Mouse (Mus musculus): ENCODE measurements around the gene Zfp42.
"Not testable (repeated sequence)": the region's sequence is repeated elsewhere in the genome, so short reads cannot be mapped to it uniquely, and the experiment has no call there.

The Zfp42 gene

DNA sequence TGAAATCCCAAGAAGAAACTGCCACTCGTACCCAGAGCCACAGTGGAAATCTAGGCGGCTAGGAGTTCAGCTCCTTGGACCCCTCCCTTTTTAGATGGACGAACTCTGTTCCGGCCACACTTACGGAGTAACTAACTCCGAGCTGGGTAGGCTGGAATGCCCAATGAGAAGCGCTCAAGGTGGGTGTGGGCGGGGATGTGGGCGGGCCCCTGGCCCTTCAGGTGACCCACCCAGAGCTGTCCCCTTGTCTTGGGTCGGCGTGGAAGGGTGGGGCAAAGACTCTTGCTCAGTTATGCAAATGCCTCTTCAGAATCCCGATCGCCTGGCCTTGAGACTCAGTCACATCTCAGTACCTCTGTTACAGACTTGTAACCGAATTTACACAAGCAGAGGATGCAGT, at the start of gene Zfp42:
Gene Zfp42 (minus strand): TSS at position 85 of the 400 bp plus-strand sequence.
- no peak for DNase-seq (ENCODE audit: low spot score)

DNA sequence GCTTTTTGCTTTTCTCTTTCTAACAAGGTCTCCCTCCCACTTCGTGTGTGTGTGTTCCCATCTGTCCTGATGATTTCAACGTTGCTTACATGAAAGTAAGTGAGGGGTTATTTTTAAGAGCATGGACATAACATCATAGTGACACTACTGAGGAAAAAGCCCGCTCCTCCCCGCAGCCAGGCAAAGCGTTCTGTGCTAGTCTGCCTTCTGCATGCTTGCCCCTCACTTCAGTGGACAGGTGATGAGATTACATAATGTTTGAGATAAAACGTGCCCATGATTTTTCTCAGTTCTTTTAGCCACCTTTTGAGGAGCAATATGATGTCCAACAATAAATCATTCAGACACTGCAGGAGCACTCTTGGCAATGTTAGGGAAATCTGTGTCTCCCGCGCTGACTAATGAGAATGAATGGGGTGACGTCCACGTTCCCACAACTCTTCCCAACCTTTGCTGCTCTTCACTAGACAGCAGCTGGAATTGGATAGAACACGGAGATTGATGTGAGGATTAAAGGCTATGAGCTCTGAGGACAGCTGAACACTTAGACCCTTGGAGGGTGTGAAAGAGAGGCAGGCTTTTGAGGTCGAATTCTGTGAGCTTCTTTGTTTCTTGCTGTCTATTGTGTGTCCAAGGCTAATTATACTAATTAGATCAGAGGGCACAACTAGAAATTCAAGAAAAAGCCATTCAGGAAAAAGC, 49.4 kb upstream of the Zfp42 start:
- no peak for DNase-seq (ENCODE audit: low spot score)

DNA sequence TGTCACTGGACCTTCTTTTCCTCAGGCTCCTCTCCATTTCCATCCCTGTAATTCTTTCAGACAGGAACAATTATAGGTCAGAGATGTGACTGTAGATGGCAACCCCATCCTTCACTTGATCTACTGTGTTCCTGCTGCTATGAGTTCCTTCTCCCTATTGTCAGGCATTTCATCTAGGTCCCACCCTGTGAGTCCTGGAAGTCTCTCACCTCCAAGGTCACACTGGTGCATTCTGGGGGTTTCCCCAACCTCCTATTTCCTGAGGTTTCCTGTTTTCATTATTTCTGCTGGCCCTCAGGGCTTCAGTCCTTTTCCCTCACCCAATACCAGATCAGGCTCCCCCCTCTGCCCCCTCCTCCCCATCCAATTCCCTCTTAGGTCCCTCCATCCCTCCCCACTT, 45.5 kb upstream of the Zfp42 start:
- DNase-seq (ENCODE audit: low spot score) = not testable (repeated sequence)

DNA sequence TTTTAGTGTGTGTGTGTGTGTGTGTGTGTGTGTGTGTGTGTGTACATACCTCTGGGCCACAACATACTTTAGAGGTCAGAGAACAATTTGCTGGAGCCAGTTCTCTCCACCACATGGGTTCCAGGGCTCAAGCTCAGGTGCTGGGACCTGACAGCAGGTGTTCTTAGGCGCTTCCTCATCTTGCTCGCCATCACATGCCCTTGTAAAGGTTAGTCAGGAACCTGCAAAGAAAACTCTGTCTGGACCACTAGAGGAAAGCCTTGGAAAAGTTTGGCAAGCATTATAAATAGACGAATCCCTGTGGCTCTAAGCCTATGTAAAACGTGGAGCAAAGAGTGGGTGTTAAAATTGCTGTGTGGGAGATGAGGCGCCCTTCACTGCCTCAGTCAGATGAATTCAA, 31.8 kb upstream of the Zfp42 start:
- no peak for DNase-seq (ENCODE audit: low spot score)

DNA sequence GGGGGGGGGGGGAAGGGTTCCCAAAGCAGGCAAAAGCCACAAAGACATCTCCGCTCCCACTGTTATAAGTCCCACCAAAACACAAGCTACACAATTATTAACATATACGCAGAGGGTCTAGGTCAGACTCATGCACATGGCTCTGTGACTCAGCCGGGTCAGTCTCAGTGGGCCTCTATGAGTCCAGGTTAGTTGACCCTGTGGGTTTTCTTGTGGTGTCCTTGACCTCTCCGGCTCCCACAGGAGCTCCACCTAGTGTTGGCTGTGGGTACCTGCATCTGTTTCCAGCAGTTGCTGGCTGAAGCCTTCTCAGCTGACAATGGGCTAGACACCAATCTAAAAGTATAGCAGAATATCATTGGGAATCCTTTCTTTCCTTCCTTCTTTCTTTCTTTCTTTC, 26.7 kb upstream of the Zfp42 start:
- DNase-seq (ENCODE audit: low spot score) = no peak

DNA sequence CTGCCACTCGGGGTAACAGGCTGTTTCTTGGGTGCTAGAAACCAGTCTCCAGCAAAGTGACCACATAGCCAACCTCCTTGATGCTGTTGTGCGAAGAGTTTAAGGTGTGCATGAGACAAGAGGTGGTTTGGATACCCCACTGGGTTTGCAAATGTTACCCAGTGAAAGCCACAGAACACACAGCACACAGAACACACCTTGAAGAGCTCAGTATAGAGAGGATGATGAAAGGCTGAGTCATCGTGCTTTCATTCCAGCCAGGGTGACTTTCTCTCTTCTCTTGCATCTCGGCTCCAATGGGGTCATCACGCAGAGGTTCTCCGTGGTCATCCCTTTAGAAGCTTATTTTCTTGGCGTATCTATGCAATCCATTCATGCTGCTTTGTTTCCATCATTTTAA, 24.9 kb upstream of the Zfp42 start:
- no peak for DNase-seq (ENCODE audit: low spot score)

DNA sequence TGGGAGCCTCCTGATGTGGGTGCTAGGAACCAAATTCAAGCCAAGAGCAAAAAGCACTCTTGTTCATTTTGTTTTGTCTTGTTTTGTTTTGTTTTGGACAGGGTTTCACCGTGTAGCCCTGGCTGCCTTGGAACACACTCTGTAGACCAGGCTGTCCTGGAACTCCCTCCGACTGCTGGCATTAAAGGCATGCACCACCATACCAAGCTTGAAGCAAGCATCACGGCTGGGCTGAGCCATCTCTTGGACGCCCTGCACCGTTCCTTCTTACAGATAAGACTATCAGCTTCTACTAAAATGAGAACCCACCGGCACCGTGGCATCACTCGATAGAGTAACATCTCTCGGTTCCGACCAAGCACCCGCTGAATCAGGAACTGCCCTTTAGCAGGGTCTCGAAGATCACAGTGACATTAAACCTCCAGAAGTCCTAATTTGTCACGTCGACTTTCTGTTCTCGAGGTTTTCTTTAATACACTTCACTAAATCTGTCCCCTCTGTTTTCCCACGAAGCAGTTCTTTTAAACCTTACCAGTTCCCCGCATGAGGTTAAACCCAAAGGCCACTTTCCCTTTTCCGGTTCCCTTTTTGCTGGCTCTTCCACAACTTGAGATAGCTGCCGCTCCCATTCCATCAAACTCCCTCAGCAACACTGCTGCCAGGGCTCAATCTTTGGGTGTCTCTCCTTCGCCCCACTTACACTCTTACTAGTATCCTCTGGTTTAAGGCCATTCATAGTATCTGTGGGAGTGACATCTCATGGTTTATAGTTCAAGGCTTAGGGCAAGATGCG, 23.3 kb upstream of the Zfp42 start:
- no peak for DNase-seq (ENCODE audit: low spot score)

DNA sequence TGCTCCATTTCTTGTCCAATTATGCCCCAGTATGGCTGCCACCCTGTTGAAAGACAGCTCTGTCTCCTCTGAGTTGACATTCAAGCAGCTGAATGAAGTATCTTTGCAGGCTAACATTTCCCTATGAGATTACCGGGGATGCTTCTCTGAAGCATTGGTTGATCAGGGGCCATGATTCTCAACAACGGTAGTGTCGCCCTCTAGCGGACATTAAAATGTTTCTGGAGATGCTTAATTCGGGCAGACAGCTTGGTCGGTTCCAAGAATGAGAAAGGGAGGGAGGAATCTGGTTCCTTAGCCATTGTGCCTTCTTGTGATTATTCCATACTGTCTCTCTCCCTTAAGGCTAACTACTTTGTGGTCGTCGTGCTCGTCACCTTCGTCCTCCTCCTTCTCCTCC, 21.9 kb upstream of the Zfp42 start:
- no peak for DNase-seq (ENCODE audit: low spot score)

DNA sequence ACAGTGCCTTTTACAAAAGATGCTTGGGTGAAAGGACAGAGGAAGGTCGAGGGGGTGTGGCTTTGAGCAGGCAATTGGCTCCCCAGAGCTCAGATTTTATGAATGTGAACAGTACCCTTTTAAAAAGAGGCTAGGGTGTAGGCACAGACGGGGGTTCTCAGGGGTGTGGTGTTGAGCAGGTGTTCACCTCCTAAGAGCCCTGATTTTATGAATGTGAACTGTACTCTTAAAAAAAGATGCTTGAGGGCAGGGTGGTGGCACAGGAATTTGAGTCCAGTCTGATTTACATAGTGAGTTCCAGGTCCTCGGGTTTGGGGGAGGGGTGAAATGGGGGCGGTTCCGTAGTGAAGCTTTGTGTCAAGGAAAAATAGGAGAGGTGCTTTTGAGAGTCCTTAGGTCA, 14.0 kb upstream of the Zfp42 start:
- no peak for DNase-seq (ENCODE audit: low spot score)

DNA sequence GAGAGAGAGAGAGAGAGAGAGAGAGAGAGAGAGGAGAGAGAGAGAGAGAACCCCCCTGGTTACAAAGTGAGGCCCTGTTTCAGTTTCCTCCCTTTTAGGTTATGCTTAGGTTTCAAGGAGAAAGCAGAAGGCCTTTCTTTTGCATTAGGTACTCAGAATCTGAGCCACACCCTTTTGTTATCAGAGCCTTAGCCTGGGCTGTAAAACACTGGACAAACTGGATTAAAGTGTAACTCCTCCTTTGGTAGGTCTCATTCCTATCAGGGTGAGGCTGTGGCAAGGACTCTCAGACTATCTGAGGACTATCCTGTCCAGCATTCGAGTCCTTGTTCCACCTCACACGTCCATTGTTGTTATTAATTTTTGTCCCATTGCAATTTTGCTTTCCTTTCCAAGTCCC, 1.4 kb upstream of the Zfp42 start:
- DNase-seq (ENCODE audit: low spot score) = no peak

DNA sequence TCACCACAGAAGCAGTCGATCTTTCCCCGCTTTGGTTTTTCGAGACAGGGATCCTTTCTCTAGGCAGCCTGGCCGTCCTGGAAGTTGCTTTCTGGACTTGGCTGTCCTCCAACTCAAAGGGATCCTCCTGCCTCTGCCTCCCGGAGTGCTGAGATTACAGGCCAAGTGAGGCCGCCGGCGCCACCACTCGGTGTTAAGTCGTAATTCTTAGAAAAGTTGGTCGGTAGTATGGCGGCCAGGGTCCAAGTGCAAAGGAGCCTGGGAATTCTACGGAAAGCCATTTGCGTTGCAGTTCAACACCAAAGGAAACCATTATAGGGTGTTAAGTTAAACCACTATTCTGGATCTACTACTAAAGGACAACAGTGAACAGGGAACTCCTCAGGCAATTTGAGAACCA, 1.1 kb downstream of the Zfp42 start:
- no peak for DNase-seq (ENCODE audit: low spot score)

DNA sequence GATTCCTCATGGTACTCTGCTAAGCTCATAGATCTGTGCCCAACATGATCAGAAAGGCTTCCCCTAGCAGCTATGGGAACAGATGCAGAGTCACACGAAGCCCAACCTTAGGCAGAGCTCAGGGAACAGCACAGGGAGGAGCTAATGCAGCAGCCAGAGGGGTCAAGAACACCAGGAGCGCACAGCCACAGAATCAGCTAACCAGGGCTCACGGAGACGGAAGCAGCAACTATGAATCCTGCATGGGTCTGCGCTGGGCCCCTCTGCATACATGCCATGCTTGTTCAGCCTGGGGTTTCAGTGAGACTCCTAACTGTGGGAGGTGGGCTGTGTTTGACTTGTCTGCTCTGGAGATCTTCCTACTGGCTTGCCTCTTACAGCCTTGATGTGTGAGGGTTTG, 7.0 kb downstream of the Zfp42 start:
- no peak for DNase-seq (ENCODE audit: low spot score)

DNA sequence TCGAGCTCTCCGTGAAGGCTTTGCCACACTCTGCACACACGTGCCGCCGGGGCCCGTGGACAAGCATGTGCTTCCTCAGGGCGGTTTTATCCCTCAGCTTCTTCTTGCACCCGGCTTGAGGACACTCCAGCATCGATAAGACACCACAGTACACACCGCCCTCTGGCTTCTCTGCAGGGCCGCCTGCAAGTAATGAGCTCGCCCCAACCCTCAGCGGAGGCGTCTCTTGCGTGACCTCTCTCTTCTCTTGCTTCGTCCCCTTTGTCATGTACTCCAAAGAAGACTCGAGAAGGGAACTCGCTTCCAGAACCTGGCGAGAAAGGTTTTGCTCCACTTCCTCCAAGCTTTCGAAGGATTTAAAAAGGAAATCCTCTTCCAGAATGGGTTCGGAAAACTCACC, 11.0 kb downstream of the Zfp42 start:
- no peak for DNase-seq (ENCODE audit: low spot score)

DNA sequence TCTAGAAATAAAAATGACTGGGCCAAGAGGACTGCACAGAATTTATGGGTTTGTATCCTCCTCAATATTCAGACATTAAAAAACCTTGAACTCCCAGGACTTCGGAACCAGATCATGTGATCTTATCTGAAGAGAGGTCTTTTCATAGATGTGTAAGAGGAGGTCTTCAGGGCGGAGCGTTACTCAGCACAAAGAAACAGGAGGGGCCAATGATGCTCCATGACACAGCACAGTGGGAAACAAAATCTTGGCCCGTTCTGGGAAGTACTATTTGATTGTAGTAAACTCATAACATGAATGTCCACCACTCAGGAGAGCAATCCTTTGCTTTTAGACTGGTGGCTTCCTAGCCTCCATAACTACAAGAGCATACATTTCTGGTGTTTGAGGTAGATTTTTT, 12.6 kb downstream of the Zfp42 start:
- DNase-seq (ENCODE audit: low spot score) = no peak

DNA sequence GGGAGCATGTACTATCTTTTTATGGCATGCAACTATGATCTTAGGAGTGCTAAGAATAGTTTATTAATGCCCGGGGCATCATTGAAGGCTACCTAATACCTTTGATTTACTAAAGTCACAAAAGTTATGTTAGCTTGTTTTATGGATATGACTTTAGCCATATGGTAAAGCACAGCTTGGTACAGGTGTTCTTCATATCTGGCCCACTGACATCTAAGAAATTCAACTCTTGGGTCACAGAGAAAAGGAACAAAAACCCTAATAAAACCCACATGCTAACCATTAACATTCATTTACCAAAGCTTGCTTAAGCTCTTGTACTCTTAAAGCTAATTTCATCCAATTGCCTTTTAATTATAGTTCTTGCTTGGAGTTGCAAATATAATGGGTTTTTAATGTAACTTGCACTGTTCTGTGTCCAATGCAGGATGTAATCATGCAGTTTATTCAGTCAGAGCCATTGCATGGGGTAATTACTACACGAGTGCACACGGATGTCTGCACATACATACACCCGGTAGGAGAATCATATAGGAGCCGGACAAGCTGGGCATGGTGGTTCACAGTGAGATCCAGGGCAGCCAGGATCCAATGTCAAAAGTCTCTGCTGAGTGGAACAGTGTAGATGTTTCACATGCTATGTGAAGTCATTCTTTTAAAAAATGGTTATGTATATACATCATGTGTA, 16.2 kb downstream of the Zfp42 start:
- no peak for DNase-seq (ENCODE audit: low spot score)

DNA sequence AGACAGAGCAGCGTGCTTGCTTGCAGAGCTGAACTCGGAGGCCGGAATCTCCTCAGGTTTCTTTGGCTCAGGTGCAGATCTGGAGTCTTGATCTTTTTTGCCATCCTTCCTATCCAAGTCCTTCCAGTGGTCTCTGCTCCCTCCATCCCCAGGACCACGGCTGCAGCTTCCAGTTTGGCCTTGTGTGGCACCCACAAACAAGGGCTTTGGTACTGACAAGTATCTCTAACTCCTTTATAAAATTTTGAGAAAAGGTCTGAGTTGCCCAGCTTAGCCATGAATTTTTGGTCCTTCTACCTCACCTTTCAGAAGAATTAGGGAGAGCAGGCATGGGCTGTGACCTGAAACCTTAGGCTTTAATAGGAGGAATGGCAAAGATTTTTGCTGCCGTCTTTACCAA, 17.0 kb downstream of the Zfp42 start:
- no peak for DNase-seq (ENCODE audit: low spot score)

DNA sequence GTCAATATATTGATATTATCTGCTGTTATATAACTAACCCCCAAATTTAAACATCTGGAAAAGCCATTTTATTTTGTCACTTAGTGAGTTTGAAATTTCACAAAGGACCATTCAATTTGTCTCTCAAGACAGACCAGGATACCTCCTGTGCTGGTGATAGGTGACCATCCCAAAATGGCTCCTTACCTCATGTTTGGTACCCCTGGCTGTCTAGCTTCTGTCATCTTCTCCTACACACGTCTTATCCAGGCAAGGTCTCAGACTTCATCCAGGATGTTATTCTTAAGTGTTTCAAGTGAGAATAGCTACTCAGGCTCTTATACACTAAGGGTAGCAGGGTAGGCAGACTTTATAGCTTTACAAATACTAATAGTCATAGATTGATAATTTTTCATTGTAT, 17.9 kb downstream of the Zfp42 start:
- no peak for DNase-seq (ENCODE audit: low spot score)

DNA sequence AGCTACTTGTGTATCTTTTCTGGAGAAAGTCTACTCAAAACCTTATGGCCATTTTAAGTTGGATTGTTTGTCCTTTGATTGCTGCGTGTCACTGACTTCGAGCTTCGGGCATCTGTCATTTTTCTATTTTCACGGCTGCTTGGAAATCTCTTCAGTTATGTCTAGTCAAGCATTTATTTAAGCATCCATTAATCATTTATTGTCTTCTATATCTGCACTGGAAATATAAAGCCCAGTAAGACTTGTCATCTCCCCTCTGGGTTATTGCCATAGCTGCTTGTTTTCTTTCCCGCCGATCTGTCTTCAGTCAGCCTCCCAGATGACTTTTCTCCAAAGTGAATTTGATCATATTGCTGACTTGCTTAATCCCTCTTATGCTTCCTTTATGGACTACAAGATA, 19.3 kb downstream of the Zfp42 start:
- no peak for DNase-seq (ENCODE audit: low spot score)

DNA sequence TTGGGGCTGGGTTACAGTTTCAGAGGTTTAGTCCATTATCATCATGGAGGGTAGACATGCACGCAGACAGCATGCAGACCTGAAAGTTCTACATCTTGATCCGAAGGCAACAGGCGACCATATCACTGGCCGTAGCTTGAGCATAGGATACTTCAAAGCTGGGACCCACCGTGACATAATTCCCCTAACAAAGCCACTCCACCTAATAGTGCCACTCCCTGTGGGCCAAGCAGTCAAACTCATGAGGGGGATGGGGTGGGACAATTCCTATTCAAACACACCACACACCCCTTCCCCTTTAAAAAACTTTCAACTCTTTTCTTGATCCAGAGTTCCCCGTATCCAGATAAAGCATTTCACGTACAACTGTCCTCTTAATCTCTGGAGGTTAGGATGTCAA, 23.5 kb downstream of the Zfp42 start:
- DNase-seq (ENCODE audit: low spot score) = no peak

DNA sequence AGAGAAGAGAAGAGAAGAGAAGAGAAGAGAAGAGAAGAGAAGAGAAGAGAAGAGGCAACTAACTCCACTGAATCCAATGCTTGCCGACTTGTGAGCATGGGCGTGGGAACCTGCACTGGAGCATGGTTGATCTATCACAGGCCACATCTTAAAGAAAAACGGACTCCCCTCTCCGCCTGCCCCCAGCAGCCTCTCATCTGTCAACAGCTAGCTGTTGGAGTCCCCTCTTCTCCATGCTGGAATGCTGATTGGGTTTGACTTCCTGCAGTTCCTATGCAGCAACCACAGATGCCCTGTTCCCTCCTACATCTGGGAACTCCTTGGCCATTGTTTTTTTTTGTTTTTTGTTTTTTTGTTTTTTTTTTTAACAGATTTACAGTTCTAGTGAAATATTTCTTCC, 28.4 kb downstream of the Zfp42 start:
- no peak for DNase-seq (ENCODE audit: low spot score)

DNA sequence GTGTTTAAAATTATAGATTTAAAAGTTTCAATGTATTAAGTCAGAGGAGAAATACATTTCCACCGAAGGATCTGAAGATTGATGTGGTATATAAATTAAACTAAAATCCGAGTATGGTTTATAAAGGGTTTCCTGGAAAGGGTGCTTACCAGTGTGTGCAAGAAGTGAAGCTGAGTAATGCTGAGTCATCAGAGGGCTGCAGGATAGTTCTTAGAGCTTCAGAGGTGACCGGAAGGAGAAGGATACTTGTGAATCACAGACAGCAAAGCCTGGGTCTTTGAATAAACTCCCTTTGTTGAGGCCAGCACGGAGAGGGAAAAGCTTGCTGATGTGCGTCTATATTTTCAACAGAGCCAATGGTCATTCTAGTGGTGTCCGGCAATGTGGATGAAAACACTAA, 45.8 kb downstream of the Zfp42 start:
- no peak for DNase-seq (ENCODE audit: low spot score)

DNA sequence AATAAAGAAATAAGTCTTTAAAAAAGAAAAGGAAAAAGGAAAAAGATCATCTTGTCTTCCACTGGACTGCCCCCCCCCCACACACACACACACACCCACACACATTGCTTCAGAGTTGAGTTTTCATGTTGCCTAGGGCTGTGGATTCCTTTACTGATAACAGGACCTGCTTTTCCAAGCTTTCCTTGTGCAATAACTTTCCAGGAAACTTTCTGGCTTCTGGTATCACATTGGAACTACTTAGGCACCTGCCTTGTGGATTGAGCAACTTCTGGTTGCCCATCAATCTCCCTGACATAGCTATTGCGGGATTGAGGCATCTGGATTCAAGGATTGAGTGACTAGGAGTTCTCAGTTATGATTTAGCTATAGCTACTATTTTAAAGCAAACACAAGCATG, 48.9 kb downstream of the Zfp42 start:
- DNase-seq (ENCODE audit: low spot score) = no peak

DNA sequence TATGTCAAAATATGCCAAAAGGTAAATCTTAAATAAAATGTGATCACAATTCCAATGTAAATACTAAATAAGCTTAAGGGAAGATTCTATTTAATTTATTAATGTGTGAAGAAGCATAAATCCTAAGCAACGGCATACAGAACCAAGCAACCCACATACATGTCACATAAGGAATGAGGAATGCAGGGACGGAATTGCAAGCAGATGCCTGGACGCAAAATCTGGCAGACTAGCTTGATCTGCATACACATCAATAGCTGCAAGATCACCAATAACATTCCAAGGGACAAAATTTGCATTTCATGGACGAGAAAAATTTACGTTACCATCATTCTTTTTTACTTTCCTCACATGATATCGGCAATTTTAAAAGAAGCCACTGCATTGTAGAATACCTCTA, 51.1 kb downstream of the Zfp42 start:
- DNase-seq (ENCODE audit: low spot score) = no peak

All from spleen, adult 12 weeks (tissue).